In the genomic region with DNA sequence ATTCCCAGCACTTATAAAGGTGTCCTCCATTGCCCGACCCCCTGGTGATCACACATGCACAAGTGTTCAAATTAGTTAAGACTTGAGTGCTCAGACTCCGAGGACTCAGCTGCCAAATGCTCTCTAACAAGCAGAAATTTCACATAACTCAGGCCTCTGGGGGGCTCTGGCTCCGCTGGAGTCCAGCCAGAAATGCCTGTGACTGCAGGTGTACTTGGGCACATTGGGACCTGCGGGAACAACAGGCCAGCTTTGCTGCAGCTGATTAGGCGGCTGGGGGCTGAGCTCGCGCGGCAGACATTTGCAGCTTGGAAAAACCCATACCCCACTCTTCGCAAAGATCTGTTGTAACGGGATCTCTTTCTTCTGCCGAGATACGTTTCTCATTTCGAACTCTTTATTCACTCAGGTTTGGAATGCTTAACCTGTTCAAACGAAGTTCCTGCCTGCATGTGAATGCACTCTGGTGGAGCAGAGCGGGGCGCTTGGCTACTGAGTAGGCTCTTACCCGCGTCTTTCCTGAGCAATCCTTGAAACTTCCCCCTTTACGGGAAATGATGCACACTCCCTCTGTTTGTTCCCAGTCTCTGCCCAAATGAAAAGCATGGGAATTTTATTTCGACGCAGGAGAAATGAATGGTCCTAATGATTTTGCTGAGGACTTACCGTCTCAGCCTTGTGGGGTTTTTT, we compare ENCODE assay signal across 9 mouse cellular contexts. TPM values are rescaled to one million over a fixed set of nuclear protein-coding genes. Genes with fewer than 3 reads are reported as not detected.
DNase-seq lines count a peak whose midpoint lies in the region; ATAC-seq and TF ChIP-seq lines count a peak whose summit lies in the region.
"Had no signal": no experiment of that assay in that cellular context is flagged by ENCODE, and none has a peak within 500 bp of the region (broad histone marks: within the 10 kb centered on the region; RNA-seq: fewer than 3 reads in every experiment).

No protein-coding gene starts in this region.

- WGBS in cerebellum, adult 2 months = 22% methylated on average over 22 of the region's 22 CpGs
- 9% methylated on average over 22 of the region's 22 CpGs for WGBS in forebrain, embryonic 16.5 days
- WGBS in intestine, postnatal 0 days = 20% methylated on average over 22 of the region's 22 CpGs
- 14% methylated on average over 22 of the region's 22 CpGs for WGBS in liver, embryonic 16.5 days (ENCODE audit: insufficient replicate concordance)
- WGBS in stomach, embryonic 15.5 days = 13% methylated on average over 22 of the region's 22 CpGs

- peak overlapping the region; percentile 46 for H3K4me2 ChIP-seq in forebrain, embryonic 16.5 days (ENCODE audit: low read length)
- peak overlapping the region; percentile 46 for H3K4me2 ChIP-seq in intestine, postnatal 0 days (replicated peaks; ENCODE audit: low read depth)
- peak overlapping the region; percentile 39; the same call in 1 of the 2 replicates for H3K4me2 ChIP-seq in liver, embryonic 16.5 days (ENCODE audit: low read depth, low read length)
- peak overlapping the region; percentile 49 for H3K4me2 ChIP-seq in stomach, embryonic 15.5 days

- TF ChIP-seq CTCF in cerebellum, adult 2 months (IDR thresholded peaks at IDR 0.05; ENCODE audit: borderline replicate concordance, insufficient read depth, low read depth, low read length) = no peak
- TF ChIP-seq CTCF in intestine, postnatal 0 days (IDR thresholded peaks at IDR 0.05; ENCODE audit: low read depth) = 0 out of 2 replicates have a peak, but pooled peaks have one; percentile 3

- H3K9ac ChIP-seq in forebrain, embryonic 16.5 days (replicated peaks; ENCODE audit: low read depth, low read length) = no peak overlapping the region
- H3K9ac ChIP-seq in intestine, postnatal 0 days (ENCODE audit: low read depth, low read length) = no peak overlapping the region
- H3K9ac ChIP-seq in liver, embryonic 16.5 days (ENCODE audit: low read depth, low read length) = no peak overlapping the region
- H3K9ac ChIP-seq in stomach, embryonic 15.5 days = no peak overlapping the region

- H3K27ac ChIP-seq in cerebellum, adult 2 months (ENCODE audit: insufficient read depth, low read length) = no peak overlapping the region
- no peak overlapping the region for H3K27ac ChIP-seq in forebrain, embryonic 16.5 days (ENCODE audit: low read length)
- H3K27ac ChIP-seq in intestine, postnatal 0 days (ENCODE audit: low read depth, low read length) = no peak overlapping the region
- no peak overlapping the region for H3K27ac ChIP-seq in liver, embryonic 16.5 days (ENCODE audit: low read length)
- H3K27ac ChIP-seq in stomach, embryonic 15.5 days = 0 out of 2 replicates have a peak overlapping the region, but pooled peaks have one; percentile 0

- no peaks in the 10 kb centered on the region for H3K36me3 ChIP-seq in forebrain, embryonic 16.5 days (ENCODE audit: control insufficient read depth, insufficient read depth)
- H3K36me3 ChIP-seq in intestine, postnatal 0 days (ENCODE audit: control insufficient read depth, insufficient read depth) = no peaks in the 10 kb centered on the region
- H3K36me3 ChIP-seq in liver, embryonic 16.5 days (ENCODE audit: control insufficient read depth, insufficient read depth) = no peaks in the 10 kb centered on the region
- H3K36me3 ChIP-seq in stomach, embryonic 15.5 days = no peaks in the 10 kb centered on the region

- no peak overlapping the region for H3K4me3 ChIP-seq in cerebellum, adult 2 months (replicated peaks; ENCODE audit: insufficient read depth, low read depth, low read length)
- H3K4me3 ChIP-seq in forebrain, embryonic 16.5 days (replicated peaks; ENCODE audit: low read length) = peak overlapping the region; percentile 2; the same call in 1 of the 2 replicates
- no peak overlapping the region for H3K4me3 ChIP-seq in intestine, postnatal 0 days (ENCODE audit: low read depth, low read length)
- H3K4me3 ChIP-seq in liver, embryonic 16.5 days (ENCODE audit: low read depth, low read length) = peak overlapping the region; percentile 15; the same call in 1 of the 2 replicates
- H3K4me3 ChIP-seq in stomach, embryonic 15.5 days (replicated peaks) = peak overlapping the region; percentile 4; the same call in 1 of the 2 replicates

- no peak for TF ChIP-seq POLR2A in cerebellum, adult 2 months (IDR thresholded peaks at IDR 0.05; ENCODE audit: borderline replicate concordance, insufficient read depth, low read length)

- H3K4me1 ChIP-seq in cerebellum, adult 2 months (ENCODE audit: control insufficient read depth, insufficient read depth, low read length) = peaks cover 4% of the 10 kb centered on the region; the same call in 1 of the 2 replicates
- peaks cover 16% of the 10 kb centered on the region for H3K4me1 ChIP-seq in forebrain, embryonic 16.5 days (replicated peaks; ENCODE audit: control insufficient read depth, insufficient read depth, low read length)
- peaks cover 3% of the 10 kb centered on the region; the same call in 1 of the 2 replicates for H3K4me1 ChIP-seq in intestine, postnatal 0 days (replicated peaks; ENCODE audit: control insufficient read depth, insufficient read depth, low read length)
- peaks cover 2% of the 10 kb centered on the region for H3K4me1 ChIP-seq in liver, embryonic 16.5 days (ENCODE audit: control insufficient read depth, low read depth, low read length)
- peaks cover 21% of the 10 kb centered on the region for H3K4me1 ChIP-seq in stomach, embryonic 15.5 days

- H3K27me3 ChIP-seq in cerebellum, adult 2 months (ENCODE audit: control insufficient read depth, insufficient read depth, low read length) = no peaks in the 10 kb centered on the region
- peaks cover 25% of the 10 kb centered on the region for H3K27me3 ChIP-seq in forebrain, embryonic 16.5 days (replicated peaks; ENCODE audit: control insufficient read depth, insufficient read depth, low read length)
- no peaks in the 10 kb centered on the region for H3K27me3 ChIP-seq in intestine, postnatal 0 days (replicated peaks; ENCODE audit: control insufficient read depth, insufficient read depth, low read length)
- peaks cover 28% of the 10 kb centered on the region for H3K27me3 ChIP-seq in liver, embryonic 16.5 days (ENCODE audit: control insufficient read depth, insufficient read depth, low read depth, low read length)
- H3K27me3 ChIP-seq in stomach, embryonic 15.5 days (replicated peaks) = no peaks in the 10 kb centered on the region
- H3K27me3 ChIP-seq: CH12.LX had no signal

- H3K9me3 ChIP-seq in forebrain, embryonic 16.5 days (ENCODE audit: control insufficient read depth, low read length) = no peaks in the 10 kb centered on the region
- no peaks in the 10 kb centered on the region for H3K9me3 ChIP-seq in intestine, postnatal 0 days (ENCODE audit: control insufficient read depth)
- H3K9me3 ChIP-seq in liver, embryonic 16.5 days (replicated peaks; ENCODE audit: control insufficient read depth, low read length) = no peaks in the 10 kb centered on the region
- H3K9me3 ChIP-seq in stomach, embryonic 15.5 days = no peaks in the 10 kb centered on the region

- no peak for ATAC-seq in forebrain, embryonic 16.5 days
- ATAC-seq in intestine, postnatal 0 days = no peak
- no peak for ATAC-seq in liver, embryonic 16.5 days (ENCODE audit: low read depth)
- no peak for ATAC-seq in stomach, embryonic 15.5 days (ENCODE audit: insufficient read depth, low FRiP score, low read depth)
- no peak for ATAC-seq in erythroid progenitor cell, adult 5-6 weeks (replicated peaks; ENCODE audit: low FRiP score, poor library complexity, severe bottlenecking)

- DNase-seq in cerebellum, adult 2 months = peak; percentile 16 to 24
- no peak for DNase-seq in cerebellum, adult 8-10 months
- DNase-seq in ZHBTc4 (ENCODE audit: low read depth, low spot score) = peak; percentile 68

RNA-seq across cellular contexts. Expression of a gene that starts 3.0 kb away (rescaled TPM):
- polyA plus RNA-seq in cerebellum, adult 2 months (2012; rRNA removed) = 5.5 and 5.8 TPM in 2 replicates
- 2.8 and 4.8 TPM in 2 replicates for polyA plus RNA-seq in forebrain, embryonic 16.5 days (2015; fragmentation: Nextera tagmentation; extraction: Ambion mirVana)
- polyA plus RNA-seq in intestine, postnatal 0 days (2015; fragmentation: Nextera tagmentation; extraction: Ambion mirVana) = 8.3 and 10.0 TPM in 2 replicates
- 1.0 and 1.3 TPM in 2 replicates for polyA plus RNA-seq in liver, embryonic 16.5 days (2015; fragmentation: Nextera tagmentation; extraction: Ambion mirVana)
- polyA plus RNA-seq in stomach, embryonic 15.5 days (2015; fragmentation: Nextera tagmentation; extraction: Ambion mirVana) = 15.8 and 17.6 TPM in 2 replicates
- 0.36 and 1.7 TPM in 2 replicates for total RNA-seq in erythroid progenitor cell, adult 5-6 weeks (2015; ENCODE audit: low replicate concordance)
- 0.76 and 0.90 TPM in 2 replicates for total RNA-seq in erythroid progenitor cell, adult 5-6 weeks (2017; ENCODE audit: low replicate concordance)

RNA-seq across cellular contexts. Expression of a gene that starts 39.1 kb away (rescaled TPM):
- polyA plus RNA-seq in cerebellum, adult 2 months (2012; rRNA removed) = 24.7 and 26.3 TPM in 2 replicates
- polyA plus RNA-seq in forebrain, embryonic 16.5 days (2015; fragmentation: Nextera tagmentation; extraction: Ambion mirVana) = 48.6 and 52.4 TPM in 2 replicates
- polyA plus RNA-seq in intestine, postnatal 0 days (2015; fragmentation: Nextera tagmentation; extraction: Ambion mirVana) = 22.8 and 25.1 TPM in 2 replicates
- polyA plus RNA-seq in liver, embryonic 16.5 days (2015; fragmentation: Nextera tagmentation; extraction: Ambion mirVana) = 26.1 and 27.7 TPM in 2 replicates
- polyA plus RNA-seq in stomach, embryonic 15.5 days (2015; fragmentation: Nextera tagmentation; extraction: Ambion mirVana) = 62.6 and 65.7 TPM in 2 replicates
- 13.0 and 18.4 TPM in 2 replicates for total RNA-seq in erythroid progenitor cell, adult 5-6 weeks (2015; ENCODE audit: low replicate concordance)
- total RNA-seq in erythroid progenitor cell, adult 5-6 weeks (2017; ENCODE audit: low replicate concordance) = 5.9 and 8.9 TPM in 2 replicates

Comparison
In these comparisons a context has a peak if more than half of its experiments do, and no peak if none do; other contexts are left out.
1. H3K4me3 ChIP-seq: peak in forebrain, embryonic 16.5 days (single experiment), liver, embryonic 16.5 days (single experiment) and stomach, embryonic 15.5 days (single experiment); none in cerebellum, adult 2 months (single experiment) and intestine, postnatal 0 days (single experiment).
2. Peak in every context shown above with its lines, with median percentiles within 50 percentile points of each other: H3K4me2 ChIP-seq.